Mouse (Mus musculus) midbrain, embryonic 13.5 days (tissue): ENCODE measurements around the gene Rsu1. TPM values are rescaled to one million over a fixed set of nuclear protein-coding genes. Genes with fewer than 3 reads are reported as not detected.

Source experiments
- ATAC-seq: fragments of 200-750 bp; cut with Nextera tagmentation; 2 replicates; pipeline ENCODE4 v1.8.0; 2017; ENCODE audit warnings: mild to moderate bottlenecking, moderate TSS enrichment, moderate library complexity
- H3K27ac ChIP-seq: fragments of 300-500 bp; sonication (generic); 2 replicates; pipeline ENCODE4 v1.5.1; 2015; ENCODE audit warnings: inconsistent platforms, mild to moderate bottlenecking, moderate library complexity
- H3K27me3 ChIP-seq: fragments of 300-500 bp; sonication (generic); 2 replicates; pipeline ENCODE4 v1.6.1; 2015; ENCODE audit warnings: mild to moderate bottlenecking, inconsistent platforms
- H3K36me3 ChIP-seq: fragments of 300-500 bp; sonication (generic); 2 replicates; pipeline ENCODE4 v1.6.1; 2015; ENCODE audit warnings: mild to moderate bottlenecking, inconsistent platforms
- H3K4me1 ChIP-seq: fragments of 300-500 bp; sonication (generic); replicated peaks from 2 replicates; pipeline ENCODE4 v1.6.1; 2015; ENCODE audit warnings: inconsistent platforms
- H3K4me2 ChIP-seq: fragments of 300-500 bp; sonication (generic); replicated peaks from 2 replicates; pipeline ENCODE4 v1.6.1; 2015; ENCODE audit warnings: moderate library complexity, mild to moderate bottlenecking, inconsistent platforms
- H3K4me3 ChIP-seq: fragments of 300-500 bp; sonication (generic); replicated peaks from 2 replicates; pipeline ENCODE4 v1.5.1; 2015; ENCODE audit warnings: mild to moderate bottlenecking, inconsistent platforms
- H3K9ac ChIP-seq: fragments of 300-500 bp; sonication (generic); replicated peaks from 2 replicates; pipeline ENCODE4 v1.6.1; 2015; ENCODE audit warnings: mild to moderate bottlenecking, inconsistent platforms
- H3K9me3 ChIP-seq: fragments of 300-500 bp; sonication (generic); 2 replicates; pipeline ENCODE4 v1.6.1; 2016; ENCODE audit warnings: mild to moderate bottlenecking, inconsistent platforms
- WGBS: fragments of 180-500 bp; shearing (Covaris S2); methylation state at CpG from one replicate; pipeline ENCODE4 v1.1.7; 2015; 5-methylcytosine and 5-hydroxymethylcytosine counted together
- polyA plus RNA-seq: library from polyadenylated mRNA; unstranded; fragments of >200 nt; fragmentation: Nextera tagmentation; extraction: Ambion mirVana; gene quantifications from 2 replicates; pipeline ENCODE4 v1.2.1, GENCODE M21; 2015

The Rsu1 gene
- polyA plus RNA-seq, 1 experiment from 2014 or later, result 50.8 TPM

- Histone ChIP-seq H3K4me1 (peaks cover 16% of the 10 kb centered on the region), H3K4me3 (no peak overlapping the region), H3K27me3 (no peaks in the 10 kb centered on the region), H3K4me2 (no peak overlapping the region), H3K27ac (no peak overlapping the region), H3K36me3 (no peaks in the 10 kb centered on the region), H3K9me3 (no peaks in the 10 kb centered on the region), H3K9ac (no peak overlapping the region)
- 83% methylated on average over 8 of the region's 8 CpGs for WGBS
- no peak for ATAC-seq
These were observed 138.8 kb downstream of the Rsu1 start for GRCm38 (mm10) chr2:13132406-13132805.

DNA sequence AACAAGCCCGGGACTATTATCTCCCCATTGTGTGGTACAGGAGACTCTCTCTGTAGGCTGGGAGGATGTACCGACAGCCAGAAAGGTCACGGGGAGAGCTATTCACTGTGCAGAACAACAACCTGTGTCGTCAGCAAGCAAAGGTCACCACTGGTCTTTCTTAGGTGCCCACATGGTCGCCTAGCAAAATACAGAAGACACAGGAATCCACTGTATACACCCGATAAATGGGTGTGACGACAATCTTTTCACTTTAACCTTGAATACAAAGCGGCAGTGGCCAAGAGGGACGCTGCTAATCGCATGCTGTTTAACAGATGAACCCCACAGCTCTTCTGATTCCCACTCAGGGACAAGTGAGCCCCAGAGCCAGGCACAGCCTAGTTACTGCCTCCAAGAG lies 141.4 kb downstream of the Rsu1 start:
- H3K4me3 ChIP-seq, result peak overlapping the region; percentile 3; the same call in 1 of the 2 replicates
- H3K4me2 ChIP-seq, result peak overlapping the region; percentile 38
- H3K36me3 ChIP-seq, result no peaks in the 10 kb centered on the region
- no peaks in the 10 kb centered on the region for H3K27me3 ChIP-seq
- H3K4me1 ChIP-seq, result peaks cover 16% of the 10 kb centered on the region
- no peak overlapping the region for H3K27ac ChIP-seq
- H3K9me3 ChIP-seq, result no peaks in the 10 kb centered on the region
- WGBS, result 32% methylated on average over 10 of the region's 10 CpGs
- peak; percentile 83 for ATAC-seq
- H3K9ac ChIP-seq, result no peak overlapping the region

DNA sequence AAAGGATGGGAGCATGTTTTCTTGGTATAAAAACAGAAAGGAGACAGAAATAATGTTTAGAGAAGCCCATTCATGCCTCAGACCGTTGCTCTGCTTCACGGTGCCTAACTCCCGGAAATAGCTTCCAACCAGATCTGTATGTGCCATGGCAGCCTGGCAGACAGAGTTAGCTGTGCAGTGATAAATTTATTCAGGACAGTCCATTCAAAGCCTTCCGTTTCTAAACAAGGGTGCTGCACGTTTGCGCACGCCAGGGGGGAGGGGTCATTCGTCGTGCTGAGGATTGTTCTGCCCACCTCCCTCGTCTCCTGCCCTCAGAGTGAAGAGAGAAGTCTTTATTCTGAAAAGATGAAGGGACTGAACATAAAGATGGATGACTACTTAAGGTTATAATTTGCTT lies 141.9 kb downstream of the Rsu1 start:
- Histone ChIP-seq H3K4me2 (peak overlapping the region; percentile 38), H3K27ac (no peak overlapping the region), H3K4me1 (peaks cover 16% of the 10 kb centered on the region), H3K4me3 (peak overlapping the region; percentile 3; the same call in 1 of the 2 replicates), H3K27me3 (no peaks in the 10 kb centered on the region), H3K9ac (no peak overlapping the region), H3K36me3 (no peaks in the 10 kb centered on the region), H3K9me3 (no peaks in the 10 kb centered on the region)
- 40% methylated on average over 10 of the region's 10 CpGs for WGBS
- ATAC-seq, result peak; percentile 62; the same call in 1 of the 2 replicates

DNA sequence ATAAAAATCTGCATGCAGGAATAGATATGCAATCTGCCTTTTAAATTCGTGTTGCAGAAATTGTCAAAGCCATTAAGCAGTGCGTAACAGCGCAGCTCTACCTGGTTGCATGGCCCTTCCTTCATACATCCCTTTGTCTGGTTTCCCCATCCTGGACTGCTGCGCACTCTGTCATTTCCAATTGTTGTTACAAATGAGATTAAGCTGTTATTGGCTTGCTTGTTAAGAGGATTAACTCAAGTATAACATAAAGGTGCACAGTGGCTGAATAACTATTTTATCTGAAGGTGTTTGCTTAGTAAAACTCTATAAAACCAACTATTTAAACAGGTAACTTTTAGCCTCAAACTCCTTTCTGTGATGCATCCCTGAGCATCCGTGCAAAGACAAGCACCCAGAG lies 150.8 kb downstream of the Rsu1 start:
- H3K4me3 ChIP-seq, result no peak overlapping the region
- no peaks in the 10 kb centered on the region for H3K27me3 ChIP-seq
- H3K36me3 ChIP-seq, result no peaks in the 10 kb centered on the region
- ATAC-seq, result no peak
- H3K4me1 ChIP-seq, result no peaks in the 10 kb centered on the region
- H3K9me3 ChIP-seq, result no peaks in the 10 kb centered on the region
- H3K4me2 ChIP-seq, result no peak overlapping the region
- no peak overlapping the region for H3K9ac ChIP-seq
- H3K27ac ChIP-seq, result no peak overlapping the region
- WGBS, result 58% methylated on average over 5 of the region's 5 CpGs

- WGBS, result 61% methylated on average over 4 of the region's 4 CpGs
These were observed 153.3 kb downstream of the Rsu1 start for GRCm38 (mm10) chr2:13117896-13118295.

DNA sequence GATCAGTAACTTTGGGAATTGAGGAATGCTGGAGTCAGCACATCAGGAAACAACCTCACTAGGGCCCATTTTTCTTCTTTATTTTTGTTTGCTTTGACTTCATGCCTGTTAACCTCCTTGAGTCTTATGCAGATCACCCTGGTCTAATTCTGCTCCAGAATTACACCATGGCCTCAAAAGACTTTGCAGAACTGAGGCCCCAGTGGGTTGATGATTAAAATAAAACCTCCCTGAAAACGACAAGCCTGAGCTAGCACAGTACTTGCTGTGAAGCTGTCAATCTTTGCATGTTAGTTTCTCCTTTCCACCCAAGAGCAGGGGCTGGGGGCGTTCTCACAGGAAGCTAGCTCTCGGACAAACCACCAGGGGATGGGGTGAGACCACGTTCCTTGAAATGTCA lies 164.7 kb downstream of the Rsu1 start:
- ATAC-seq, result no peak
- WGBS, result 34% methylated on average over 4 of the region's 4 CpGs

More at GRCm38 (mm10) chr2:13117896-13118295, 153.3 kb downstream of the Rsu1 start:
- no peak overlapping the region for H3K4me2 ChIP-seq
- H3K27ac ChIP-seq, result no peak overlapping the region
- H3K9ac ChIP-seq, result no peak overlapping the region
- ATAC-seq, result no peak
- no peaks in the 10 kb centered on the region for H3K4me1 ChIP-seq
- no peaks in the 10 kb centered on the region for H3K9me3 ChIP-seq
- H3K4me3 ChIP-seq, result no peak overlapping the region
- no peaks in the 10 kb centered on the region for H3K36me3 ChIP-seq
- H3K27me3 ChIP-seq, result no peaks in the 10 kb centered on the region

DNA sequence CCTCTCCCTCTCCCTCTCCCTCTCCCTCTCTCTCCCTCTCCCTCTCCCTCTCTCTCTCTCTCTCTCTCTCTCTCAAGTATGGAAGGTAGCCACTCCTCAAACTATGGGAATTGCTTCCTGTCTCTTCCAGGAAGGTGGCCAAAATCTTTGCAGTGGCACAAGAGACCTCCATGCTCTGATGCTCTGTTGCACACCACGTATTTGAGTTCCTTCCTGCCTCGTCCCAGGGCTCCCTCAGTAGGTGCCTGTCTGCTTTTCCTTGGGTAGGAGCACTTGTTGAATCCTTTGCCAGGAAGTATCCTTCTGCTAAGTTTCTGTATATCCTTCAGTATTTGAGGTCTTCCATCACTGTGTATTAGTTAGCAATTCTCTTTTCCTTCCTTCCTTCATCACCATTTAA lies 166.8 kb downstream of the Rsu1 start:
- no peaks in the 10 kb centered on the region for H3K9me3 ChIP-seq
- no peaks in the 10 kb centered on the region for H3K4me1 ChIP-seq
- H3K36me3 ChIP-seq, result no peaks in the 10 kb centered on the region
- no peaks in the 10 kb centered on the region for H3K27me3 ChIP-seq
- H3K9ac ChIP-seq, result no peak overlapping the region
- no peak overlapping the region for H3K4me3 ChIP-seq
- no peak overlapping the region for H3K4me2 ChIP-seq
- 43% methylated on average over 2 of the region's 2 CpGs for WGBS
- no peak for ATAC-seq
- no peak overlapping the region for H3K27ac ChIP-seq

More for the DNA sequence above, 164.7 kb downstream of the Rsu1 start:
- H3K9me3 ChIP-seq, result no peaks in the 10 kb centered on the region
- no peaks in the 10 kb centered on the region for H3K4me1 ChIP-seq
- H3K4me2 ChIP-seq, result no peak overlapping the region
- H3K4me3 ChIP-seq, result no peak overlapping the region
- H3K27me3 ChIP-seq, result no peaks in the 10 kb centered on the region
- no peaks in the 10 kb centered on the region for H3K36me3 ChIP-seq
- no peak overlapping the region for H3K27ac ChIP-seq
- no peak overlapping the region for H3K9ac ChIP-seq

- 77% methylated on average over 7 of the region's 7 CpGs for WGBS
- no peaks in the 10 kb centered on the region for H3K4me1 ChIP-seq
These were observed 167.4 kb downstream of the Rsu1 start for GRCm38 (mm10) chr2:13103797-13104200.

DNA sequence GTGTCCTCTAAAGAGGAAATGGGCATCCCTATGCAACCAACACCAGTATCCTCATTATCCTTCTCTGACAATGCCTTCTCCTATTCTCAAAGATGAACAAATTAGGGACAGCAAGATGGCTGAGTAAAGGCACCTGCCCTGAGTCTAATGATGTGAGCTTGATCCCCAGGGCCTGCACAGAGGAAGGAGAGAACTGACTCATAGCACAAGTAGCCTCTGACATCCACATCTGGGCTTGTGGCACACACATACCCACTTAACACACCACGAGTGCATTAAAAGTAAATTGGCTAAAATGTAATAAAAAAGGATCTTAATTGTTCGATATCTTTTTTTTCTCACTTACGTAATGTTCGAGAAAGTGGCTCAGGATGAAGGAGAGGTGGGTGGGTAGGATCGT lies 177.2 kb downstream of the Rsu1 start:
- no peaks in the 10 kb centered on the region for H3K9me3 ChIP-seq
- no peaks in the 10 kb centered on the region for H3K4me1 ChIP-seq
- no peak overlapping the region for H3K9ac ChIP-seq
- no peak overlapping the region for H3K4me3 ChIP-seq
- ATAC-seq, result no peak
- H3K27ac ChIP-seq, result no peak overlapping the region
- 96% methylated on average over 5 of the region's 5 CpGs for WGBS
- H3K4me2 ChIP-seq, result no peak overlapping the region
- no peaks in the 10 kb centered on the region for H3K27me3 ChIP-seq
- H3K36me3 ChIP-seq, result no peaks in the 10 kb centered on the region

More at GRCm38 (mm10) chr2:13103797-13104200, 167.4 kb downstream of the Rsu1 start:
- H3K9me3 ChIP-seq, result no peaks in the 10 kb centered on the region
- no peak overlapping the region for H3K4me2 ChIP-seq
- H3K27me3 ChIP-seq, result no peaks in the 10 kb centered on the region
- H3K36me3 ChIP-seq, result no peaks in the 10 kb centered on the region
- no peak overlapping the region for H3K9ac ChIP-seq
- H3K4me3 ChIP-seq, result no peak overlapping the region
- no peak for ATAC-seq
- H3K27ac ChIP-seq, result no peak overlapping the region

GRCm38 (mm10) chr2:13093570-13093969 lies 177.6 kb downstream of the Rsu1 start:
- ATAC-seq, result no peak

GRCm38 (mm10) chr2:13091399-13092015 lies 179.7 kb downstream of the Rsu1 start:
- Histone ChIP-seq H3K36me3 (no peaks in the 10 kb centered on the region), H3K27me3 (no peaks in the 10 kb centered on the region), H3K4me3 (no peak overlapping the region), H3K27ac (no peak overlapping the region), H3K4me1 (no peaks in the 10 kb centered on the region), H3K9me3 (no peaks in the 10 kb centered on the region), H3K4me2 (no peak overlapping the region), H3K9ac (no peak overlapping the region)
- ATAC-seq, result no peak
- WGBS, result 93% methylated on average over 5 of the region's 5 CpGs

More at GRCm38 (mm10) chr2:13093570-13093969, 177.6 kb downstream of the Rsu1 start:
- H3K27me3 ChIP-seq, result no peaks in the 10 kb centered on the region
- H3K4me3 ChIP-seq, result no peak overlapping the region
- no peak overlapping the region for H3K9ac ChIP-seq
- H3K9me3 ChIP-seq, result no peaks in the 10 kb centered on the region
- no peaks in the 10 kb centered on the region for H3K4me1 ChIP-seq
- no peak overlapping the region for H3K4me2 ChIP-seq
- H3K27ac ChIP-seq, result no peak overlapping the region
- no peaks in the 10 kb centered on the region for H3K36me3 ChIP-seq
- WGBS, result 91% methylated on average over 1 of the region's 1 CpGs

DNA sequence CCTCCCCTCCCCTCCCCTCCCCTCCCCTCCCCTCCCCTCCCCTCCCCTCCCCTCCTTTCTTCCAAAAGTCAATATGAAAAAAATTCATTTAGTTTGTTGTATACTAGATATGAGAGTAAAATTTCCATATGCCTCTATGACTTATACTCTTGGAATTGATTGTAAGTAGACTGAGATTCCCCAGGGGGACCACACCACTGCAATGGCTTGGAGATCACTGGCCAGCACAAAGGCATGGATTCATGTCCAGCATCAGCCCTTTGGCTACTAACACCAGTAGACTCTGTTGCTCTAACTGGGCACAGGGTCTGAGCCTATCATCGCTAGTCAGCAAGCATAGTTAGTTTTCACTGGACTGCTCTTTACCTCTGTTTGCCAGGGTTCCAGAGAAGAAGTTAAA lies 180.4 kb downstream of the Rsu1 start:
- no peak overlapping the region for H3K4me3 ChIP-seq
- no peaks in the 10 kb centered on the region for H3K4me1 ChIP-seq
- H3K27me3 ChIP-seq, result no peaks in the 10 kb centered on the region
- no peak overlapping the region for H3K9ac ChIP-seq
- H3K9me3 ChIP-seq, result no peaks in the 10 kb centered on the region
- no peak for ATAC-seq
- no peak overlapping the region for H3K4me2 ChIP-seq
- H3K27ac ChIP-seq, result no peak overlapping the region
- 100% methylated on average over 1 of the region's 1 CpGs for WGBS
- no peaks in the 10 kb centered on the region for H3K36me3 ChIP-seq

DNA sequence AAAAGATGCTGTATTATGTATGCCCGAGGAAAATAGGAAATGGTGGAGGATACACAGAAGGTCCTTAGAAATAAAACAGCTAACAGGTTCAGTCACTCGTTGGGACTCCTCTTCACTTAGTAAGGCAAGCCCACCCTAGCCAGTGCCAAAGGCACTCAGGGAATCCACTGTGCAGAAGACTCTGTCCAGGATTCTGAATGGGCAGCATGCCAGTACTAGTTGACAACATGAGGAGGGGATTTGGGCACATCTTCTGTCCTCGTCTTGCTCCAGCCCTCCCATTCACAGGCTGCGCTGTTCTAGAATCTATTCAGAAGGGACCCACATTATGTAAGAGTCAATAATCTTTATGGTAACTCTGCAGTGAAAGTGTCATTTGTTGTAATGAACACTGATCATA lies 181.4 kb downstream of the Rsu1 start:
- H3K4me3 ChIP-seq, result no peak overlapping the region
- H3K27ac ChIP-seq, result no peak overlapping the region
- no peak overlapping the region for H3K4me2 ChIP-seq
- H3K27me3 ChIP-seq, result no peaks in the 10 kb centered on the region
- no peaks in the 10 kb centered on the region for H3K36me3 ChIP-seq
- ATAC-seq, result no peak
- H3K9ac ChIP-seq, result no peak overlapping the region
- no peaks in the 10 kb centered on the region for H3K9me3 ChIP-seq
- WGBS, result 81% methylated on average over 4 of the region's 4 CpGs
- H3K4me1 ChIP-seq, result no peaks in the 10 kb centered on the region
